Mouse (Mus musculus) liver, embryonic 16.5 days (tissue): ENCODE results near the gene Dand5. TPM values are rescaled to one million over a fixed set of nuclear protein-coding genes. Genes with fewer than 3 reads are reported as not detected.
"Not testable (repeated sequence)": the region's sequence is repeated elsewhere in the genome, so short reads cannot be mapped to it uniquely, and the experiment has no call there.

Source experiments
- ATAC-seq: fragments of 200-750 bp; cut with Nextera tagmentation; 2 replicates; pipeline ENCODE4 v1.8.0; 2017; ENCODE audit warnings: low read depth, mild to moderate bottlenecking, moderate number of reproducible peaks, moderate library complexity
- H3K27ac ChIP-seq: fragments of 300-500 bp; sonication (generic); 2 replicates; pipeline ENCODE4 v1.5.1; 2014; ENCODE audit warnings: mild to moderate bottlenecking, low read length
- H3K27me3 ChIP-seq: fragments of 300-500 bp; sonication (generic); 2 replicates; pipeline ENCODE4 v1.6.1; 2014; ENCODE audit warnings: low read depth, low read length, mixed read lengths; ENCODE audit not compliant: control insufficient read depth, insufficient read depth
- H3K36me3 ChIP-seq: fragments of 300-500 bp; sonication (generic); 2 replicates; pipeline ENCODE4 v1.6.1; 2014; ENCODE audit warnings: mild to moderate bottlenecking; ENCODE audit not compliant: control insufficient read depth, insufficient read depth
- H3K4me1 ChIP-seq: fragments of 300-500 bp; sonication (generic); 2 replicates; pipeline ENCODE4 v1.6.1; 2014; ENCODE audit warnings: low read depth, low read length, mixed read lengths; ENCODE audit not compliant: control insufficient read depth
- H3K4me2 ChIP-seq: fragments of 300-500 bp; sonication (generic); 2 replicates; pipeline ENCODE4 v1.6.1; 2014; ENCODE audit warnings: low read depth, low read length, mixed read lengths
- H3K4me3 ChIP-seq: fragments of 300-500 bp; sonication (generic); 2 replicates; pipeline ENCODE4 v1.5.1; 2014; ENCODE audit warnings: low read depth, mild to moderate bottlenecking, low read length
- H3K9ac ChIP-seq: fragments of 300-500 bp; sonication (generic); 2 replicates; pipeline ENCODE4 v1.6.1; 2014; ENCODE audit warnings: low read depth, low read length
- H3K9me3 ChIP-seq: fragments of 300-500 bp; sonication (generic); replicated peaks from 2 replicates; pipeline ENCODE4 v1.6.1; 2016; ENCODE audit warnings: low read length; ENCODE audit not compliant: control insufficient read depth
- WGBS: fragments of 180-500 bp; shearing (Covaris S2); extraction: QIAGEN DNeasy Blood & Tissue Kit; methylation state at CpG from one replicate; pipeline ENCODE4 v1.1.7; 2014; ENCODE audit not compliant: insufficient replicate concordance; 5-methylcytosine and 5-hydroxymethylcytosine counted together
- polyA plus RNA-seq: library from polyadenylated mRNA; unstranded; fragments of >200 nt; fragmentation: Nextera tagmentation; extraction: Ambion mirVana; gene quantifications from 2 replicates; pipeline ENCODE4 v1.2.1, GENCODE M21; 2015

The Dand5 gene
- polyA plus RNA-seq, 1 experiment from 2014 or later: 3.0 TPM

- Histone ChIP-seq H3K36me3 (peaks cover 58% of the 10 kb centered on the region), H3K27me3 (no peaks in the 10 kb centered on the region), H3K9me3 (no peaks in the 10 kb centered on the region), H3K4me1 (peaks cover 64% of the 10 kb centered on the region), H3K27ac (peak overlapping the region; percentile 97), H3K4me3 (peak overlapping the region; percentile 89), H3K9ac (peak overlapping the region; percentile 91), H3K4me2 (peak overlapping the region; percentile 61)
- no peak for ATAC-seq
- WGBS: 76% methylated on average over 8 of the region's 8 CpGs
Observed at GRCm38 (mm10) chr8:84837149-84837911, 14.7 kb upstream of the Dand5 start.

- Histone ChIP-seq H3K27me3 (no peaks in the 10 kb centered on the region), H3K27ac (peak overlapping the region; percentile 97), H3K4me2 (peak overlapping the region; percentile 67), H3K4me3 (peak overlapping the region; percentile 89), H3K9me3 (no peaks in the 10 kb centered on the region), H3K4me1 (peaks cover 65% of the 10 kb centered on the region), H3K36me3 (peaks cover 45% of the 10 kb centered on the region), H3K9ac (peak overlapping the region; percentile 44)
- WGBS: 68% methylated on average over 10 of the region's 10 CpGs
- no peak for ATAC-seq
Observed at GRCm38 (mm10) chr8:84834866-84835855, 12.5 kb upstream of the Dand5 start.

GRCm38 (mm10) chr8:84834002-84834865 is 11.6 kb upstream of the Dand5 start:
- peak overlapping the region; percentile 97 for H3K27ac ChIP-seq
- peaks cover 45% of the 10 kb centered on the region for H3K36me3 ChIP-seq
- 82% methylated on average over 19 of the region's 19 CpGs for WGBS
- H3K9ac ChIP-seq: peak overlapping the region; percentile 44
- peak overlapping the region; percentile 67 for H3K4me2 ChIP-seq
- H3K27me3 ChIP-seq: no peaks in the 10 kb centered on the region
- peak overlapping the region; percentile 96; the same call in 1 of the 2 replicates for H3K4me3 ChIP-seq
- ATAC-seq: no peak
- no peaks in the 10 kb centered on the region for H3K9me3 ChIP-seq
- peaks cover 63% of the 10 kb centered on the region for H3K4me1 ChIP-seq

- peak overlapping the region; percentile 97 for H3K27ac ChIP-seq
- H3K4me3 ChIP-seq: peak overlapping the region; percentile 96
- no peak for ATAC-seq
- peak overlapping the region; percentile 96 for H3K9ac ChIP-seq
- H3K27me3 ChIP-seq: no peaks in the 10 kb centered on the region
- H3K36me3 ChIP-seq: peaks cover 43% of the 10 kb centered on the region
- peak overlapping the region; percentile 67 for H3K4me2 ChIP-seq
- H3K9me3 ChIP-seq: no peaks in the 10 kb centered on the region
- H3K4me1 ChIP-seq: peaks cover 59% of the 10 kb centered on the region
- 36% methylated on average over 10 of the region's 10 CpGs for WGBS
Observed at GRCm38 (mm10) chr8:84832759-84833742, 10.4 kb upstream of the Dand5 start.

GRCm38 (mm10) chr8:84832034-84832717 is 9.6 kb upstream of the Dand5 start:
- H3K36me3 ChIP-seq: peaks cover 35% of the 10 kb centered on the region
- H3K9me3 ChIP-seq: no peaks in the 10 kb centered on the region
- H3K27ac ChIP-seq: peak overlapping the region; percentile 97
- no peaks in the 10 kb centered on the region for H3K27me3 ChIP-seq
- peak overlapping the region; percentile 96 for H3K9ac ChIP-seq
- ATAC-seq: peak; percentile 87
- H3K4me2 ChIP-seq: peak overlapping the region; percentile 67
- H3K4me3 ChIP-seq: peak overlapping the region; percentile 96
- WGBS: under 1% methylated on average over 59 of the region's 59 CpGs
- H3K4me1 ChIP-seq: peaks cover 54% of the 10 kb centered on the region

- Histone ChIP-seq H3K4me1 (peaks cover 52% of the 10 kb centered on the region), H3K4me2 (peak within 1 kb of the TSS; percentile 67), H3K36me3 (peaks cover 28% of the 10 kb centered on the region), H3K9ac (peak within 1 kb of the TSS; percentile 96), H3K27ac (peak within 1 kb of the TSS; percentile 97), H3K9me3 (no peaks in the 10 kb centered on the region), H3K4me3 (peak within 1 kb of the TSS; percentile 96), H3K27me3 (no peaks in the 10 kb centered on the region)
- peak; percentile 28; the same call in 1 of the 2 replicates for ATAC-seq
- 39% methylated on average over 11 of the region's 11 CpGs for WGBS
Observed at GRCm38 (mm10) chr8:84831490-84831889, 8.9 kb upstream of the Dand5 start, which contains the start of gene Gadd45gip1. Gadd45gip1 (plus strand) TSS chr8:84831522.

GRCm38 (mm10) chr8:84826518-84826917 is 3.9 kb upstream of the Dand5 start:
- H3K27me3 ChIP-seq, H3K9me3 ChIP-seq, ATAC-seq, H3K36me3 ChIP-seq, H3K27ac ChIP-seq, H3K4me2 ChIP-seq, H3K4me3 ChIP-seq, H3K9ac ChIP-seq: not testable (repeated sequence)
- WGBS: 23% methylated on average over 1 of the region's 2 CpGs
- peaks cover 34% of the 10 kb centered on the region for H3K4me1 ChIP-seq
